Mouse (Mus musculus) heart, embryonic 14.5 days (tissue): Measurements from ENCODE around the gene Ttyh1. TPM values are rescaled to one million over a fixed set of nuclear protein-coding genes. Genes with fewer than 3 reads are reported as not detected.

Experiments used
- ATAC-seq: fragments of 200-750 bp; cut with Nextera tagmentation; 2 replicates; pipeline ENCODE4 v1.8.0; 2017; ENCODE audit warnings: low read depth, moderate TSS enrichment; ENCODE audit not compliant: insufficient number of reproducible peaks, insufficient read depth, low FRiP score
- H3K27ac ChIP-seq, 2 experiments: fragments of 200-500 bp in 1 of 2; fragments of 300-500 bp in 1 of 2; sonication (generic) in 1 of 2; replicated peaks in 1 of 2; 2 replicates each; pipeline ENCODE4 v1.5.1; 2012 to 2014; ENCODE audit warnings: low read depth in 2 of 2, low read length in 2 of 2, control low read depth in 1 of 2, mild to moderate bottlenecking in 1 of 2, mixed read lengths in 1 of 2; ENCODE audit not compliant: control insufficient read depth in 1 of 2, insufficient read depth in 1 of 2
- H3K27me3 ChIP-seq: fragments of 300-500 bp; sonication (generic); 2 replicates; pipeline ENCODE4 v1.6.1; 2014; ENCODE audit warnings: mild to moderate bottlenecking, low read length, control low read depth; ENCODE audit not compliant: control insufficient read depth, insufficient read depth
- H3K36me3 ChIP-seq: fragments of 300-500 bp; sonication (generic); 2 replicates; pipeline ENCODE4 v1.6.1; 2014; ENCODE audit warnings: mild to moderate bottlenecking, control low read depth, low read length, mixed read lengths; ENCODE audit not compliant: control insufficient read depth, insufficient read depth
- H3K4me1 ChIP-seq, 2 experiments: fragments of 200-500 bp in 1 of 2; fragments of 300-500 bp in 1 of 2; sonication (generic) in 1 of 2; 2 replicates each; pipeline ENCODE4 v1.6.1; 2012 to 2014; ENCODE audit warnings: low read length in 2 of 2, control low read depth in 1 of 2, mixed read lengths in 1 of 2; ENCODE audit not compliant: control insufficient read depth in 2 of 2, insufficient read depth in 2 of 2
- H3K4me2 ChIP-seq: fragments of 300-500 bp; sonication (generic); 2 replicates; pipeline ENCODE4 v1.6.1; 2014; ENCODE audit warnings: mild to moderate bottlenecking, low read length
- H3K4me3 ChIP-seq, 2 experiments: fragments of 200-500 bp in 1 of 2; fragments of 300-500 bp in 1 of 2; sonication (generic) in 1 of 2; 2 replicates each; pipeline ENCODE4 v1.5.1; 2012 to 2014; ENCODE audit warnings: low read length in 2 of 2, mild to moderate bottlenecking in 2 of 2, control low read depth in 1 of 2, low read depth in 1 of 2, moderate library complexity in 1 of 2; ENCODE audit not compliant: control insufficient read depth in 1 of 2, insufficient read depth in 1 of 2
- H3K9ac ChIP-seq: fragments of 300-500 bp; sonication (generic); 2 replicates; pipeline ENCODE4 v1.6.1; 2014; ENCODE audit warnings: mild to moderate bottlenecking, low read length
- H3K9me3 ChIP-seq: fragments of 300-500 bp; sonication (generic); 2 replicates; pipeline ENCODE4 v1.6.1; 2016; ENCODE audit warnings: low read length, control low read depth; ENCODE audit not compliant: control insufficient read depth
- WGBS: fragments of 180-500 bp; shearing (Covaris S2); extraction: QIAGEN DNeasy Blood & Tissue Kit; methylation state at CpG from one replicate; pipeline ENCODE4 v1.1.7; 2014; 5-methylcytosine and 5-hydroxymethylcytosine counted together
- polyA plus RNA-seq: library from polyadenylated mRNA; unstranded; fragments of >200 nt; fragmentation: Nextera tagmentation; extraction: Ambion mirVana; gene quantifications from 2 replicates; pipeline ENCODE4 v1.2.1, GENCODE M21; 2014

Ttyh1 gene
- polyA plus RNA-seq, 1 experiment from 2014 or later = 0.72 TPM

DNA sequence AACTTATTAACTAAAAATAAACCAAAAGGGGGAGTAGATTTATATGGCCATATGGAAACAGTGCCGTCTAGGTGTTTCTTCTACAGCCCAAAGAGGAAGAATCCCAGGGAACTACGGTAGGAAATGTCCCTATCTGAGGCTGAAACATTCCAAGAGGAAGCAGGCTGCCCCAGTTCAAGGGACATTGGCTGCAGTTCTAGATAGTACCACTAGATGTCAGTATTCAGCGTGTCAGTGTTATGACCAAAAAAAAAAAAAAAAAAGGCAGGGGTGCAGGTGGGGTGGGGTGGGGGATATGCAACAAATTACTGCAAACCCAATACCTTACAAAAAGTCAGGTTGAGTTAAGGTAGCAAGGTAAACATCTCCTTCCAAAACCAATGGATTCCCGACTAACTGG is 15.8 kb upstream of the Ttyh1 start:
- H3K4me1 ChIP-seq = no peaks in the 10 kb centered on the region
- H3K36me3 ChIP-seq = no peaks in the 10 kb centered on the region
- H3K9me3 ChIP-seq = no peaks in the 10 kb centered on the region
- ATAC-seq = no peak
- H3K4me3 ChIP-seq = no peak overlapping the region
- no peaks in the 10 kb centered on the region for H3K27me3 ChIP-seq
- H3K9ac ChIP-seq = no peak overlapping the region
- H3K27ac ChIP-seq = no peak overlapping the region
- 12% methylated on average over 4 of the region's 4 CpGs for WGBS
- H3K4me2 ChIP-seq = no peak overlapping the region

DNA sequence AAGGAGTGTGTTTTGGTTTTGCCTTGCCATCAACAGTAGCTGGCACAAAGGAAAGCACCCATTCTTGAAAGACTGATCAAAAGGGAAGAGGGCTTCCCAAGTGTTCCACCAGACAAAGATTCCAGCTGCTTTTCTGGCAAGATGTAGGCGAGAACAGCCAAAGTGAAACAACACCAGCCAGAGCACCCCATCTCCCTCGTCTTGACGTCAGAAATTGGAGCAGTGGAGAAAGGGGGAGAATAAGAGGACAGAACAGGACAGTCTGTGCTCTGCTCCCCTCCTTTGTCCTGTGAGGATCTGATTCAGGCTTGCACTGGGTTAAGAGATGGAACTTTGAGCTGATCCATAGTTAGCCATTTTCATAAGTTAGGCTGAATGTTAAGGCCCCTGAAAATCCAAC is 7.4 kb upstream of the Ttyh1 start:
- Histone ChIP-seq H3K9me3 (no peaks in the 10 kb centered on the region), H3K36me3 (no peaks in the 10 kb centered on the region), H3K4me2 (no peak overlapping the region), H3K27me3 (no peaks in the 10 kb centered on the region), H3K4me1 (peaks cover 6 to 10% of the 10 kb centered on the region in 2 experiments; a peak in 3 of 4 replicates), H3K27ac (no peak overlapping the region), H3K9ac (no peak overlapping the region), H3K4me3 (no peak overlapping the region)
- WGBS = 44% methylated on average over 3 of the region's 3 CpGs
- no peak for ATAC-seq

DNA sequence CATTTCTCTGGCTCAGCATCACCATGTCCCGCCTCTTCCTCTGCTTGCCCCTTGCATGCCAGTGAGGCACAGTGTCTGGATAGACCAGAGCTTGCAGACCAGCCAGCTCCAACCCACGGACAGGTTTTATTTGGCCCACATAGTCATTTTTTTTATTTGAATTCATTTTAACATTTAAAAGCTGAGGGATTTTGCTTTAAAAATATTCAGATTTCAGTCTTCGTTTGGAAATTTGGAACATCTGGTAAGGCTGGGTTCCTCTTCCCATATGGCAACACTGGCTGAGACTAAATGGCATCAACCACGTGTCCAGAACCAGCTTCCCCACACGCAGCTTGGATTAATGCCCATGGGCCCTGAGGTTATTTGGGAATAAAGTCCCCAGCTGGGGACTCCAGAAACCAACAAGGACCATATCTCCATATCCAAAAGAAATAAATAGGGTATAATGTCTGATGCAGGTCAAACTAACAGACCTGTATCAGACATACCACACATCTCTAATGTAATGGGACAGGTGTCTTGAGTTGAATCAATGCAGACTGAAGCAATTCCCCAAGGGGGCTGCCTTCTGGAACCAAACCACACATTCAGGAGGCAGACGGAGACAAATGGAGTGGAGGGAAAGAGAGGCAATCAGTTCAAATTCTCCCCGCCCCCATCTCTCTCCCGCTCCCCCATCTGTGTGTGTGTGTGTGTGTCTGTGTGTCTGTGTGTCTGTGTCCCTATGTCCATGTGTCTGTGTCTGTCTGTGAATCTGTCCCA is 2.0 kb upstream of the Ttyh1 start:
- ATAC-seq = no peak
- Histone ChIP-seq H3K27me3 (peaks cover 36% of the 10 kb centered on the region), H3K36me3 (no peaks in the 10 kb centered on the region), H3K9ac (no peak overlapping the region), H3K4me2 (no peak overlapping the region), H3K27ac (no peak overlapping the region), H3K4me3 (no peak overlapping the region), H3K4me1 (peaks cover 2 to 11% of the 10 kb centered on the region in 2 experiments), H3K9me3 (no peaks in the 10 kb centered on the region)
- 59% methylated on average over 8 of the region's 8 CpGs for WGBS

DNA sequence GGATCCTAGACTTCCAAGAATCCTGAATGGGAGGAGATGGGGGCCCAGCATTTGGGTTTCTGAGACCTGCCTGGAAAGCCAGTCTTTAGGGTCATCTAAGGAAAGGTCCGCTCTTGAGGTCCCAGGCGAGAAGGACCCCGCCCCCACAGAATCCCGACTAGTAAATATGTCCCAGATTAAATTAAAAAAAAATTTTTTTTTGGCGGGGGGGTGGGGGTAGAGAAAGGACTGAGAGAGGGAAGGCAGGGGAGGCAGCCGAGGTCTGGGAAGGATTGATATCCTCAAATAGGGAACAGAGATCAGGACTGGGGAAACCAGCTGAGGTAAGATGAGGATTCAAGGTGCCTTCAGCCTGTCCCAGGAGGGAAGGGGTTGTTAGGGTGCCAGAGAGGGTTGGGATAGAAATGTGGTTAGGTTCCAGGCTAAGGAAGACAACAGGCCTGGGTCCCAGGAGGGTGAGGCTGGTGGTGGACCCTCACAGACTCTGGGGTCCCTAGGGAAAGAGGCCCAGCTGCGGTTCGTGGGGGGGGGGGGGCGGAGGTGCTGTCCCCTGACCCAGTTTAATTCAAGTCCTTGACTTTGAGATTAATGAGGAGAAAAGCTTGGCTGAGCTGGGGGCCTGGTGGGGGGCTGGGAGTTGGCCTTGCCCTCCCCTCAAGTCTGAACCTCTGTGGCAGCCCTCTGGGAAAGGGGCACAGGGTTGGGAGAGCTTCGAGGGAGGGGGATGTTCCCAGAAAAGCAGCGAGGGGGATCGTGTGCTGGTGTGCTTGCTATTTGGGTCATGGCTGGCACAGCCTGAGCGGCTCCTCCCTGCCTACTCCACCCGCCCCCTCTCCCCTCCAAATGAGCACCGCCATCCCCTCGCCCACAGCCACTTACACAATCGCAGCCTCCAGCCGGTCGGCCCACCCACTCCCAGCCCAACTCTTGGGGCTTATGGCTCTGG is 1.0 kb downstream of the Ttyh1 start:
- peaks cover 40% of the 10 kb centered on the region for H3K27me3 ChIP-seq
- ATAC-seq = no peak
- H3K9ac ChIP-seq = no peak overlapping the region
- no peak overlapping the region for H3K27ac ChIP-seq
- H3K4me1 ChIP-seq = peaks cover 3 to 6% of the 10 kb centered on the region in 2 experiments; a peak in 3 of 4 replicates
- H3K9me3 ChIP-seq = no peaks in the 10 kb centered on the region
- H3K36me3 ChIP-seq = no peaks in the 10 kb centered on the region
- WGBS = 23% methylated on average over 19 of the region's 19 CpGs
- no peak overlapping the region for H3K4me2 ChIP-seq
- H3K4me3 ChIP-seq = no peak overlapping the region

DNA sequence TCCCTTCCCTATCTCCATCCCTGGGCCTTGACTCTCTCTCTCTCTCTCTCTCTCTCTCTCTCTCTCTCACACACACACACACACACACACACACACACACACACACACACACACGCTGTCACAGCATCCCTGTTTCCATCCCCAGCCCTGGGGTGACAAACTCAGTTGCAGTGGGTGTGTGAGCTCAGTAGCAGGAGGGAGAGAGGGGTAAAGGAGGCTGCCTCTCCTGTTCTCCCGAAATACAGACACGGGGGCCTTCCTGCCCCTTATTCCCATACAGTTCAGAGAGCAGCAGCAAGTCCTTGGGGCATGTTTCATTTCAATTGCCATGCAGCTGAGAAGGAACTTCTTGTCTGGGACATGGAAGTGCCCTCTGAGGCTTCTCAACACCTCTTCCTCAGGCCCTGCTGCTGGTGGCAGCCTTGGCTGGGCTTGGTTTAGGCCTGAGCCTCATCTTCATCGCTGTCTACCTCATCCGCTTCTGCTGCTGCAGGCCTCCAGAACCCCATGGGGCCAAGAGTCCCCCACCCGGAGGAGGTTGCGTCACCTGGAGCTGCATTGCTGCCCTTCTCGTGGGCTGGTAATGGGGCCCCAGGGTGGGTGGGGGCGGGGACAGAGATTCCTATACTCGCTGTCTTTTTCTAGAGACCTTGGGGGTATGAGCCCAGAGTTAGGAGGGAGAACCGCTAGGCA is 3.0 kb downstream of the Ttyh1 start:
- ATAC-seq = no peak

DNA sequence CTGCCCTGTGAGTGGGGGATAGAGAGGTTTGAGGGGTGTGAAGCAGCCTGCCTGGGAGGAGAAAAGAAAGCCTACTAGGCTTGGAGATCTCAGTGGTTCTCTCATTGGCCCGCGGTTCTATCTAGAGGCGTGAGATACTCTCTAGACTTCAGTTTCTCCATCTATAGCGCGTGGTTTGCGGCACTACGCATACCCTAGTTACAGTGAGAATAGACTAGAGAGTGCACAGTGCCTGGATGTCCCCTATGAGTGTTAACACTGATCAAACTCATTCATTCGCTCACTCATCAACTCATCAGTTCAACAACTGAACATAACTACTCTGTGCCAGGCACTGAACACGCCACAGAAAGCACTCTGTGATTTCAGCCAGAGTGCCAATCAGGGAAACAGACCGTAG is 3.6 kb downstream of the Ttyh1 start:
- Histone ChIP-seq H3K27me3 (peaks cover 40% of the 10 kb centered on the region), H3K4me3 (no peak overlapping the region), H3K36me3 (no peaks in the 10 kb centered on the region), H3K4me2 (no peak overlapping the region), H3K9me3 (no peaks in the 10 kb centered on the region), H3K4me1 (peaks cover 3 to 6% of the 10 kb centered on the region in 2 experiments; a peak in 3 of 4 replicates), H3K9ac (no peak overlapping the region), H3K27ac (no peak overlapping the region)
- no peak for ATAC-seq
- 84% methylated on average over 10 of the region's 10 CpGs for WGBS

More for the DNA sequence above, 3.0 kb downstream of the Ttyh1 start:
- 49% methylated on average over 11 of the region's 11 CpGs for WGBS
- H3K27ac ChIP-seq = no peak overlapping the region
- H3K36me3 ChIP-seq = no peaks in the 10 kb centered on the region
- H3K27me3 ChIP-seq = peaks cover 40% of the 10 kb centered on the region
- no peak overlapping the region for H3K9ac ChIP-seq
- peaks cover 3 to 6% of the 10 kb centered on the region in 2 experiments; a peak in 3 of 4 replicates for H3K4me1 ChIP-seq
- H3K4me3 ChIP-seq = no peak overlapping the region
- H3K4me2 ChIP-seq = no peak overlapping the region
- H3K9me3 ChIP-seq = no peaks in the 10 kb centered on the region

DNA sequence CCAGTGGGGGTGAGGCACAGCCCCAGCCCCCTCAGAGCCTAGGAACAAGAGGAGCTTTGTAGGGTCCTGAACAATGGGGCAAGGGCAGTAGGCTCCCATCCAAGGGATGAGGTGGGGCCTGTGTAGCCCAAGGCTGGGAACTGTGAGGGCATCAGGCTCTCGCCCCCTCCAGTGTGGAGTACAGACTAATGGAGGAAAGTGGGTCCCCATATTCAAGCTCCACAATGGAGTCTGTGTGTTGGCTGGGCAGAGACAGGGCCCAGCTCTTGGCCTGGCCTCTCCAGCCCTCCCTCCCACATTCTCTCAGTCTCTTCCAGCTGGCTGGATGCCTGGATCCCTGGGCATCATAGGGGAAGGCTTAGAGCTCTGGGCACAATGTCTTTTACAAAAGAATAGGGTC is 4.5 kb downstream of the Ttyh1 start:
- WGBS = 57% methylated on average over 1 of the region's 1 CpGs
- Histone ChIP-seq H3K4me3 (no peak overlapping the region), H3K4me1 (peaks cover 3 to 7% of the 10 kb centered on the region in 2 experiments; a peak in 3 of 4 replicates), H3K27ac (no peak overlapping the region), H3K27me3 (peaks cover 31% of the 10 kb centered on the region), H3K4me2 (no peak overlapping the region), H3K9ac (no peak overlapping the region), H3K36me3 (no peaks in the 10 kb centered on the region), H3K9me3 (no peaks in the 10 kb centered on the region)
- no peak for ATAC-seq
